Mouse (Mus musculus): ENCODE results near the gene Ccdc182. TPM values are rescaled to one million over a fixed set of nuclear protein-coding genes. Genes with fewer than 3 reads are reported as not detected.

Gene Ccdc182
- 4.7 and 6.0 TPM in 2 replicates for polyA plus RNA-seq (2016; fragmentation: Nextera tagmentation; extraction: Ambion mirVana)

GRCm38 (mm10) chr11:88293631-88294393 is at the start of gene Ccdc182:
TSS of gene Ccdc182 (plus strand) at chr11:88294058.
- Histone ChIP-seq H3K4me1 (peaks cover 78% of the 10 kb centered on the region), H3K9me3 (replicated peaks) (no peaks in the 10 kb centered on the region), H3K36me3 (no peaks in the 10 kb centered on the region), H3K27me3 (ENCODE audit: low read depth, poor library complexity, severe bottlenecking) (peaks cover 39% of the 10 kb centered on the region), H3K27ac (replicated peaks) (peak within 1 kb of the TSS; percentile 87), H3K4me3 (peak within 1 kb of the TSS; percentile 52)
- peak; percentile 51 for DNase-seq (ENCODE audit: low spot score)
- 29% methylated on average over 20 of the region's 20 CpGs for WGBS

- Histone ChIP-seq H3K4me3 (no peak overlapping the region), H3K27ac (replicated peaks) (peak overlapping the region; percentile 68), H3K27me3 (ENCODE audit: low read depth, poor library complexity, severe bottlenecking) (peaks cover 9% of the 10 kb centered on the region), H3K4me1 (peaks cover 56% of the 10 kb centered on the region), H3K36me3 (no peaks in the 10 kb centered on the region), H3K9me3 (replicated peaks) (no peaks in the 10 kb centered on the region; the same call in 1 of the 2 replicates)
- WGBS: 92% methylated on average over 14 of the region's 14 CpGs
- no peak for DNase-seq (ENCODE audit: low spot score)
Measured at GRCm38 (mm10) chr11:88245581-88246170, 48.2 kb upstream of the Ccdc182 start.

- Histone ChIP-seq H3K9me3 (replicated peaks) (no peaks in the 10 kb centered on the region; the same call in 1 of the 2 replicates), H3K36me3 (no peaks in the 10 kb centered on the region), H3K4me1 (peaks cover 60% of the 10 kb centered on the region), H3K27me3 (ENCODE audit: low read depth, poor library complexity, severe bottlenecking) (peaks cover 22% of the 10 kb centered on the region), H3K27ac (replicated peaks) (peak overlapping the region; percentile 93), H3K4me3 (no peak overlapping the region)
- WGBS: 69% methylated on average over 5 of the region's 5 CpGs
- no peak for DNase-seq (ENCODE audit: low spot score)
Measured at GRCm38 (mm10) chr11:88248636-88249035, 45.2 kb upstream of the Ccdc182 start.

GRCm38 (mm10) chr11:88250568-88250967 is 43.3 kb upstream of the Ccdc182 start:
- DNase-seq (ENCODE audit: low spot score): no peak

GRCm38 (mm10) chr11:88251295-88251694 is 42.6 kb upstream of the Ccdc182 start:
- H3K36me3 ChIP-seq: peaks cover 5% of the 10 kb centered on the region
- peaks cover 22% of the 10 kb centered on the region for H3K27me3 ChIP-seq (ENCODE audit: low read depth, poor library complexity, severe bottlenecking)
- peaks cover 77% of the 10 kb centered on the region for H3K4me1 ChIP-seq
- no peak for DNase-seq (ENCODE audit: low spot score)
- H3K4me3 ChIP-seq: no peak overlapping the region
- H3K9me3 ChIP-seq (replicated peaks): no peaks in the 10 kb centered on the region
- peak overlapping the region; percentile 93 for H3K27ac ChIP-seq (replicated peaks)
- 86% methylated on average over 7 of the region's 7 CpGs for WGBS

More at GRCm38 (mm10) chr11:88250568-88250967, 43.3 kb upstream of the Ccdc182 start:
- Histone ChIP-seq H3K27me3 (ENCODE audit: low read depth, poor library complexity, severe bottlenecking) (peaks cover 22% of the 10 kb centered on the region), H3K4me3 (no peak overlapping the region), H3K9me3 (replicated peaks) (no peaks in the 10 kb centered on the region), H3K36me3 (peaks cover 1% of the 10 kb centered on the region), H3K4me1 (peaks cover 74% of the 10 kb centered on the region), H3K27ac (replicated peaks) (peak overlapping the region; percentile 93)
- WGBS: 96% methylated on average over 3 of the region's 3 CpGs

- H3K27ac ChIP-seq (replicated peaks): peak overlapping the region; percentile 93
- 15% methylated on average over 22 of the region's 22 CpGs for WGBS
- peaks cover 22% of the 10 kb centered on the region for H3K27me3 ChIP-seq (ENCODE audit: low read depth, poor library complexity, severe bottlenecking)
- peak overlapping the region; percentile 34 for H3K4me3 ChIP-seq
- DNase-seq (ENCODE audit: low spot score): peak; percentile 91
- H3K9me3 ChIP-seq (replicated peaks): no peaks in the 10 kb centered on the region
- H3K4me1 ChIP-seq: peaks cover 77% of the 10 kb centered on the region
- H3K36me3 ChIP-seq: peaks cover 5% of the 10 kb centered on the region
Measured at GRCm38 (mm10) chr11:88251972-88252766, 41.7 kb upstream of the Ccdc182 start.

- H3K4me3 ChIP-seq: peak overlapping the region; percentile 36; the same call in 1 of the 2 replicates
- H3K9me3 ChIP-seq (replicated peaks): peaks cover under 1% of the 10 kb centered on the region; the same call in 1 of the 2 replicates
- H3K27ac ChIP-seq (replicated peaks): peak overlapping the region; percentile 93
- DNase-seq (ENCODE audit: low spot score): peak; percentile 64
- peaks cover 71% of the 10 kb centered on the region for H3K4me1 ChIP-seq
- peaks cover 22% of the 10 kb centered on the region for H3K27me3 ChIP-seq (ENCODE audit: low read depth, poor library complexity, severe bottlenecking)
- 11% methylated on average over 18 of the region's 18 CpGs for WGBS
- peaks cover 6% of the 10 kb centered on the region for H3K36me3 ChIP-seq
Measured at GRCm38 (mm10) chr11:88252767-88253513, 40.9 kb upstream of the Ccdc182 start.

GRCm38 (mm10) chr11:88253514-88254167 is 40.2 kb upstream of the Ccdc182 start:
- peaks cover 13% of the 10 kb centered on the region for H3K36me3 ChIP-seq
- H3K27me3 ChIP-seq (ENCODE audit: low read depth, poor library complexity, severe bottlenecking): peaks cover 18% of the 10 kb centered on the region
- H3K9me3 ChIP-seq (replicated peaks): peaks cover 8% of the 10 kb centered on the region
- 22% methylated on average over 7 of the region's 7 CpGs for WGBS
- H3K4me1 ChIP-seq: peaks cover 64% of the 10 kb centered on the region
- peak overlapping the region; percentile 93 for H3K27ac ChIP-seq (replicated peaks)
- no peak for DNase-seq (ENCODE audit: low spot score)
- H3K4me3 ChIP-seq: peak overlapping the region; percentile 36

- Histone ChIP-seq H3K27me3 (ENCODE audit: low read depth, poor library complexity, severe bottlenecking) (peaks cover 8% of the 10 kb centered on the region; the same call in 1 of the 2 replicates), H3K27ac (replicated peaks) (peak overlapping the region; percentile 19; the same call in 1 of the 2 replicates), H3K4me1 (peaks cover 43% of the 10 kb centered on the region), H3K36me3 (peaks cover 30% of the 10 kb centered on the region), H3K9me3 (replicated peaks) (peaks cover 25% of the 10 kb centered on the region), H3K4me3 (no peak overlapping the region)
- 92% methylated on average over 4 of the region's 4 CpGs for WGBS
- no peak for DNase-seq (ENCODE audit: low spot score)
Measured at GRCm38 (mm10) chr11:88257700-88258099, 36.2 kb upstream of the Ccdc182 start.

- 78% methylated on average over 4 of the region's 4 CpGs for WGBS
- H3K27ac ChIP-seq (replicated peaks): peak overlapping the region; percentile 19; the same call in 1 of the 2 replicates
- no peak overlapping the region for H3K4me3 ChIP-seq
- peaks cover 8% of the 10 kb centered on the region; the same call in 1 of the 2 replicates for H3K27me3 ChIP-seq (ENCODE audit: low read depth, poor library complexity, severe bottlenecking)
- peaks cover 25% of the 10 kb centered on the region for H3K9me3 ChIP-seq (replicated peaks)
- peaks cover 30% of the 10 kb centered on the region for H3K36me3 ChIP-seq
- peaks cover 38% of the 10 kb centered on the region for H3K4me1 ChIP-seq
- no peak for DNase-seq (ENCODE audit: low spot score)
Measured at GRCm38 (mm10) chr11:88258212-88258611, 35.6 kb upstream of the Ccdc182 start.

- no peak for DNase-seq (ENCODE audit: low spot score)
- Histone ChIP-seq H3K27me3 (ENCODE audit: low read depth, poor library complexity, severe bottlenecking) (peaks cover 8% of the 10 kb centered on the region; the same call in 1 of the 2 replicates), H3K36me3 (peaks cover 30% of the 10 kb centered on the region), H3K4me1 (peaks cover 25% of the 10 kb centered on the region), H3K4me3 (no peak overlapping the region), H3K27ac (replicated peaks) (peak overlapping the region; percentile 69; the same call in 1 of the 2 replicates), H3K9me3 (replicated peaks) (peaks cover 25% of the 10 kb centered on the region)
- 58% methylated on average over 7 of the region's 7 CpGs for WGBS
Measured at GRCm38 (mm10) chr11:88260463-88260862, 33.4 kb upstream of the Ccdc182 start.

All from midbrain, embryonic 10.5 days (tissue).